ENCODE assay signal across 29 mouse cellular contexts in genomic region chr4:58275261-58275895, GRCm38 (mm10). TPM values are rescaled to one million over a fixed set of nuclear protein-coding genes. Genes with fewer than 3 reads are reported as not detected.
A peak's percentile ranks its signal among the peaks of the same experiment; 100 is the strongest.
DNase-seq lines count a peak whose midpoint lies in the region; ATAC-seq and TF ChIP-seq lines count a peak whose summit lies in the region.
"Had no signal": no experiment of that assay in that cellular context is flagged by ENCODE, and none has a peak within 500 bp of the region (broad histone marks: within the 10 kb centered on the region; RNA-seq: fewer than 3 reads in every experiment).

No protein-coding gene starts in this region.

- no peak for TF ChIP-seq CTCF in midbrain, postnatal 0 days (IDR thresholded peaks at IDR 0.05)

- H3K27ac ChIP-seq in forebrain, embryonic 15.5 days (replicated peaks): no peak overlapping the region
- H3K27ac ChIP-seq in forebrain, embryonic 16.5 days (ENCODE audit: low read length): no peak overlapping the region
- no peak overlapping the region for H3K27ac ChIP-seq in midbrain, embryonic 14.5 days (replicated peaks; ENCODE audit: low read depth, low read length)
- H3K27ac ChIP-seq in midbrain, postnatal 0 days (ENCODE audit: low read depth, low read length): no peak overlapping the region
- H3K27ac ChIP-seq: forebrain, embryonic 13.5 days; heart, embryonic 15.5 days; hindbrain, embryonic 14.5 days; limb, embryonic 15.5 days; liver, embryonic 15.5 days; lung, embryonic 15.5 days; macrophage; neural tube, embryonic 12.5 days had no signal

- H3K4me2 ChIP-seq in forebrain, embryonic 15.5 days (replicated peaks): no peak overlapping the region
- H3K4me2 ChIP-seq in forebrain, embryonic 16.5 days (ENCODE audit: low read length): no peak overlapping the region
- H3K4me2 ChIP-seq in midbrain, embryonic 14.5 days (ENCODE audit: low read length): no peak overlapping the region
- no peak overlapping the region for H3K4me2 ChIP-seq in midbrain, postnatal 0 days (ENCODE audit: low read depth, low read length, poor library complexity, severe bottlenecking)
- peak overlapping the region; percentile 54 for H3K4me2 ChIP-seq in myocyte (ENCODE audit: low read depth)
- H3K4me2 ChIP-seq: forebrain, embryonic 13.5 days; heart, embryonic 15.5 days; hindbrain, embryonic 14.5 days; limb, embryonic 15.5 days; liver, embryonic 15.5 days; lung, embryonic 15.5 days; midbrain, embryonic 11.5 days; neural tube, embryonic 12.5 days had no signal

- no peak overlapping the region for H3K9ac ChIP-seq in forebrain, embryonic 15.5 days (replicated peaks)
- H3K9ac ChIP-seq in forebrain, embryonic 16.5 days (replicated peaks; ENCODE audit: low read depth, low read length): no peak overlapping the region
- H3K9ac ChIP-seq in midbrain, embryonic 14.5 days (replicated peaks; ENCODE audit: low read length): no peak overlapping the region
- no peak overlapping the region for H3K9ac ChIP-seq in midbrain, postnatal 0 days (replicated peaks; ENCODE audit: low read length, poor library complexity, severe bottlenecking)
- H3K9ac ChIP-seq: forebrain, embryonic 13.5 days; heart, embryonic 15.5 days; hindbrain, embryonic 14.5 days; limb, embryonic 15.5 days; liver, embryonic 15.5 days; lung, embryonic 15.5 days; neural tube, embryonic 12.5 days had no signal

- no peaks in the 10 kb centered on the region for H3K36me3 ChIP-seq in forebrain, embryonic 15.5 days
- no peaks in the 10 kb centered on the region for H3K36me3 ChIP-seq in forebrain, embryonic 16.5 days (ENCODE audit: control insufficient read depth, insufficient read depth)
- no peaks in the 10 kb centered on the region for H3K36me3 ChIP-seq in midbrain, embryonic 14.5 days (ENCODE audit: control insufficient read depth, insufficient read depth, low read length)
- no peaks in the 10 kb centered on the region for H3K36me3 ChIP-seq in midbrain, postnatal 0 days (ENCODE audit: insufficient read depth, low read length)
- no peaks in the 10 kb centered on the region for H3K36me3 ChIP-seq in myocyte (ENCODE audit: control insufficient read depth, insufficient read depth)
- H3K36me3 ChIP-seq: heart, embryonic 15.5 days; limb, embryonic 15.5 days; liver, embryonic 15.5 days; lung, embryonic 15.5 days; neural tube, embryonic 12.5 days had no signal

- 0 out of 2 replicates have a peak, but pooled peaks have one; percentile 16 for ATAC-seq in forebrain, embryonic 15.5 days (replicated peaks)
- ATAC-seq in forebrain, embryonic 16.5 days: no peak
- no peak for ATAC-seq in midbrain, embryonic 14.5 days (ENCODE audit: low FRiP score, low TSS enrichment)
- no peak for ATAC-seq in midbrain, postnatal 0 days (ENCODE audit: low FRiP score)
- ATAC-seq: CD4-positive, CD25-positive, alpha-beta regulatory T cell, adult 4 months; forebrain, embryonic 13.5 days; inflammation-experienced regulatory T-cells, adult 6 months; Patski had no signal

- no peaks in the 10 kb centered on the region for H3K9me3 ChIP-seq in forebrain, embryonic 15.5 days
- H3K9me3 ChIP-seq in forebrain, embryonic 16.5 days (ENCODE audit: control insufficient read depth, low read length): no peaks in the 10 kb centered on the region
- no peaks in the 10 kb centered on the region for H3K9me3 ChIP-seq in midbrain, embryonic 14.5 days (ENCODE audit: control insufficient read depth, low read length)
- no peaks in the 10 kb centered on the region for H3K9me3 ChIP-seq in midbrain, postnatal 0 days (ENCODE audit: low read length)
- H3K9me3 ChIP-seq: forebrain, embryonic 13.5 days; heart, embryonic 15.5 days; limb, embryonic 15.5 days; liver, embryonic 15.5 days; lung, embryonic 15.5 days; neural tube, embryonic 12.5 days had no signal

- no peak overlapping the region for H3K4me3 ChIP-seq in forebrain, embryonic 15.5 days
- H3K4me3 ChIP-seq in forebrain, embryonic 16.5 days (replicated peaks; ENCODE audit: low read length): no peak overlapping the region
- no peak overlapping the region for H3K4me3 ChIP-seq in midbrain, embryonic 14.5 days (replicated peaks; ENCODE audit: low read depth, low read length)
- H3K4me3 ChIP-seq in midbrain, postnatal 0 days (ENCODE audit: low read depth, low read length): no peak overlapping the region
- no peak overlapping the region for H3K4me3 ChIP-seq in myocyte
- H3K4me3 ChIP-seq: erythroblast, embryonic 14.5 days; forebrain, embryonic 13.5 days; heart, embryonic 15.5 days; limb, embryonic 15.5 days; liver, embryonic 15.5 days; lung, embryonic 15.5 days; neural tube, embryonic 12.5 days had no signal

- no peaks in the 10 kb centered on the region for H3K4me1 ChIP-seq in forebrain, embryonic 15.5 days
- no peaks in the 10 kb centered on the region for H3K4me1 ChIP-seq in forebrain, embryonic 16.5 days (replicated peaks; ENCODE audit: control insufficient read depth, insufficient read depth, low read length)
- H3K4me1 ChIP-seq in midbrain, embryonic 14.5 days (ENCODE audit: control insufficient read depth, insufficient read depth, low read length): no peaks in the 10 kb centered on the region
- H3K4me1 ChIP-seq in midbrain, postnatal 0 days (ENCODE audit: insufficient read depth, low read length): no peaks in the 10 kb centered on the region
- H3K4me1 ChIP-seq: forebrain, embryonic 13.5 days; heart, embryonic 15.5 days; liver, embryonic 15.5 days; neural tube, embryonic 12.5 days had no signal

- no peak overlapping the region for H3ac ChIP-seq in myocyte (ENCODE audit: control insufficient read depth, insufficient read length)

- DNase-seq in midbrain, embryonic 14.5 days: peak; percentile 15
- DNase-seq in midbrain, postnatal 0 days (ENCODE audit: low spot score): no peak
- peak; percentile 56 for DNase-seq in Muller cell, postnatal 12 days (ENCODE audit: inconsistent ontology term)
- DNase-seq in lung, postnatal 14 days: no peak
- DNase-seq in left cerebral cortex, adult 11 months (ENCODE audit: low spot score): no peak
- DNase-seq: adrenal gland, adult 2 months; cerebellum, adult 8-10 months; gastrocnemius, postnatal 14 days; heart, postnatal 4 days; kidney, adult 8-10 months; kidney, postnatal 14 days; right cerebral cortex, postnatal 14 days; spleen, adult 18-20 months had no signal

- no peak for TF ChIP-seq POLR2A in myocyte (IDR thresholded peaks at IDR 0.05; ENCODE audit: insufficient read length, low read depth)

- WGBS in forebrain, embryonic 15.5 days: 49% methylated on average over 8 of the region's 8 CpGs
- 46% methylated on average over 8 of the region's 8 CpGs for WGBS in forebrain, embryonic 16.5 days
- WGBS in midbrain, embryonic 14.5 days: 61% methylated on average over 8 of the region's 8 CpGs
- 51% methylated on average over 8 of the region's 8 CpGs for WGBS in midbrain, postnatal 0 days

- H3K79me2 ChIP-seq in myocyte (ENCODE audit: control insufficient read depth, insufficient read depth): no peaks in the 10 kb centered on the region

- no peaks in the 10 kb centered on the region for H3K27me3 ChIP-seq in forebrain, embryonic 15.5 days
- H3K27me3 ChIP-seq in forebrain, embryonic 16.5 days (replicated peaks; ENCODE audit: control insufficient read depth, insufficient read depth, low read length): no peaks in the 10 kb centered on the region
- H3K27me3 ChIP-seq in midbrain, embryonic 14.5 days (ENCODE audit: control insufficient read depth, insufficient read depth, low read length): no peaks in the 10 kb centered on the region
- no peaks in the 10 kb centered on the region for H3K27me3 ChIP-seq in midbrain, postnatal 0 days (ENCODE audit: insufficient read depth, low read length)
- H3K27me3 ChIP-seq in myocyte (ENCODE audit: control insufficient read depth, insufficient read depth, insufficient read length): no peaks in the 10 kb centered on the region
- H3K27me3 ChIP-seq: forebrain, embryonic 13.5 days; heart, embryonic 15.5 days; limb, embryonic 15.5 days; liver, embryonic 15.5 days; lung, embryonic 15.5 days; neural tube, embryonic 12.5 days; Patski had no signal

TF ChIP-seq in myocyte, 11 proteins besides CTCF, POLR2A, EP300 and RAD21:
- TF ChIP-seq MYOG (IDR thresholded peaks at IDR 0.05; ENCODE audit: control insufficient read depth in 1 of 3, insufficient read depth in 1 of 3, insufficient read length in 2 of 3, low read depth in 2 of 3): no peak
- TF ChIP-seq TCF3 (IDR thresholded peaks at IDR 0.05; ENCODE audit: insufficient read length, low read depth): no peak
- TF ChIP-seq USF1 (IDR thresholded peaks at IDR 0.05; ENCODE audit: low read depth): no peak
- no peak for TF ChIP-seq MAX (IDR thresholded peaks at IDR 0.05; ENCODE audit: low read depth)
- TF ChIP-seq CEBPB (IDR thresholded peaks at IDR 0.05; ENCODE audit: insufficient read depth, poor library complexity, severe bottlenecking): peak; percentile 53; the same call in 1 of the 2 replicates

RNA-seq across cellular contexts. Expression of gene Musk, which starts 10.4 kb away (rescaled TPM):
- 0.13 TPM in 1 of 2 replicates, not detected in the other for polyA plus RNA-seq in forebrain, embryonic 15.5 days (2015; fragmentation: Nextera tagmentation; extraction: Ambion mirVana)
- polyA plus RNA-seq in forebrain, embryonic 16.5 days (2015; fragmentation: Nextera tagmentation; extraction: Ambion mirVana): not detected in 2 replicates
- not detected in 2 replicates for polyA plus RNA-seq in midbrain, embryonic 14.5 days (2014; fragmentation: Nextera tagmentation; extraction: Ambion mirVana)
- total RNA-seq in midbrain, postnatal 0 days (2014; rRNA removed): 0.49 and 0.61 TPM in 2 replicates
- 0.29 and 0.41 TPM in 2 replicates for polyA plus RNA-seq in midbrain, postnatal 0 days (2015; fragmentation: Nextera tagmentation; extraction: Ambion mirVana)
- polyA plus RNA-seq in myocyte (2012; fragmentation: generic; extraction: Trizol): 17.5 TPM
- polyA plus RNA-seq: CD4-positive, CD25-positive, alpha-beta regulatory T cell, adult 4 months; erythroblast, embryonic 14.5 days; forebrain, embryonic 13.5 days; heart, embryonic 15.5 days; inflammation-experienced regulatory T-cells, adult 6 months; macrophage; midbrain, embryonic 11.5 days; Patski had no signal

Comparison
In these comparisons a context has a peak if more than half of its experiments do, and no peak if none do; other contexts are left out.
1. DNase-seq: peak in midbrain, embryonic 14.5 days (single experiment) and Muller cell, postnatal 12 days (single experiment); none in midbrain, postnatal 0 days (single experiment), lung, postnatal 14 days (single experiment) and left cerebral cortex, adult 11 months (single experiment).
2. RNA of gene Musk, which starts 10.4 kb away (polyA plus RNA-seq): 17.5 TPM in myocyte (single experiment); 0.29 to 0.41 TPM in midbrain, postnatal 0 days, 0.13 TPM in forebrain, embryonic 15.5 days, not detected in forebrain, embryonic 16.5 days and not detected in midbrain, embryonic 14.5 days; every median in the first group is over 10 times any median in the second.